Mouse (Mus musculus): ENCODE measurements around the gene Gpx4.

Gene Gpx4
- long read RNA-seq, experiment 1, transcript Gpx4-202 (7 exons, 959 nt) = major isoform, 417 of 428 reads
- long read RNA-seq, experiment 1, partial matches to known transcripts = 5 of 428 reads
- long read RNA-seq, experiment 1, other reads (novel, unspliced or antisense) = 4 of 428 reads
- long read RNA-seq, experiment 2, transcript Gpx4-202 (7 exons, 959 nt) = major isoform, 398 of 409 reads
- long read RNA-seq, experiment 2, partial matches to known transcripts = 4 of 409 reads
- long read RNA-seq, experiment 2, other reads (novel, unspliced or antisense) = 5 of 409 reads

- intact Hi-C loops (cut with DNase I) = no loop called here
These were observed at the start of gene Gpx4 for GRCm38 (mm10) chr10:80047041-80047565. TSS of gene Gpx4 (plus strand) at chr10:80047166.

- intact Hi-C loops (cut with DNase I) = loop anchor here (5.0 kb wide), 1 partner anchor 34 kb away; no protein-coding TSS in a partner anchor
These were observed 49.1 kb upstream of the Gpx4 start for GRCm38 (mm10) chr10:79997819-79998218.

- intact Hi-C loops (cut with DNase I) = no loop called here
These were observed 45.0 kb upstream of the Gpx4 start for GRCm38 (mm10) chr10:80001945-80002344.

- intact Hi-C loops (cut with DNase I) = no loop called here
These were observed 44.1 kb upstream of the Gpx4 start for GRCm38 (mm10) chr10:80002829-80003228.

DNA sequence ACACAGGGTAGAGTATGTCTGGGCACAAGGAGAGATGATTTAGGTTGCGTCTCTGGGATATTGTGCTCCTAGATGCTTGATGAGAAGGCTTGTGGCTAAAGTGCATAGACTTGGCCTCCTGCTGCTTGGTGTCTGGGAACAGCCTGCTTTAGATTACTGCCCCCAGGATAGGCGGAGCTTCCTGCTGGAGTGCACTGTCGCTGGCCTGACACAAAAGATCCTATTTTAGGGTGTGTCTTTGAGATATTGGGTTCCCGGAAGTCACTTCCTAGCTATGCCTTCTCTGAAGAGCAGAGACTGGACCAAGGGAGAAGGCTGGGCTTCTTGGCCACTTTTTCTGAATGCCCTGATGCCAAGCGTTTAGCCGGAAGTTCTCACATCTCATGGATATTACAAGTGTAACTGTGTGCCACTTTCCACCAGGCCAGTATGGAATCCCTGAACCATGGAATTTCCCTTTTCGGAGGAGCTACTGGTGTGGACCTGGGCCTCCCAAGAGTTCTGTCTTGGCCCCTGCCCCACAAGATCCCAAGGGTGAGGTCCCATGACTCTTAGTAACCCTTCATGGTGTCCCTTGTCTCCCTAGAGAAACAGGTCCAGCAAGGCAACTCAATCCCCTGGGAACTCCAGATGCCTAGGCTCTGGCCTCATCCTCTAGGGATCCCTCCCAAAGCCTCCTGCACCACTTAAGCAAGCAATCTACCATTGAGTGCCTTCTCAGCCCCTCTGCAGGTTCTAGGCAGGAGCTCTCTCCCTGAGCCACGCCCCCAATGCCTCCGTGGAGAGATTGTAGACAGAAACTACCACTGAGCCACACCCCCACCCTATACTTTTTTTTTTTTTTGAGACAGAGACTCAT is 43.4 kb upstream of the Gpx4 start:
- intact Hi-C loops (cut with DNase I) = no loop called here

- intact Hi-C loops (cut with DNase I) = no loop called here
These were observed 42.7 kb upstream of the Gpx4 start for GRCm38 (mm10) chr10:80004233-80004705.

DNA sequence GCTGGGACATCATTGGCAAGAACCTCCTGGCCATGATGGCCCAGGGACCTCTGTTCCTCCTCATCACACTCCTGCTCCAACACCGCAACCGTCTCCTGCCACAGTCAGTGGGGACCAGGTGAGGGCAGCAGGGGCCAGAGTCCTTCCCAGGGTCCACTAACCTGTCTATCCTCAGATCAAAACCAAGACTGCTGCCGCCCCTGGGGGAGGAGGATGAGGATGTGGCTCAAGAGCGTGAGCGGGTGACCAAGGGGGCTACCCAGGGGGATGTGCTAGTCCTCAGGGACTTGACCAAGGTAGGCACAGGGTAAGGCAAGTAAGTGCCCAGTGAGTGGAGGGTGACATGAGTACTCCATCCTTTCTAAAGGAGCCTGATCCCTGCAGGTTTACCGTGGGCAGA is 35.2 kb upstream of the Gpx4 start:
- intact Hi-C loops (cut with DNase I) = no loop called here

GRCm38 (mm10) chr10:80013609-80014008 is 33.4 kb upstream of the Gpx4 start:
- intact Hi-C loops (cut with DNase I) = no loop called here

- intact Hi-C loops (cut with DNase I) = no loop called here
These were observed 32.3 kb upstream of the Gpx4 start for GRCm38 (mm10) chr10:80014484-80015290.

DNA sequence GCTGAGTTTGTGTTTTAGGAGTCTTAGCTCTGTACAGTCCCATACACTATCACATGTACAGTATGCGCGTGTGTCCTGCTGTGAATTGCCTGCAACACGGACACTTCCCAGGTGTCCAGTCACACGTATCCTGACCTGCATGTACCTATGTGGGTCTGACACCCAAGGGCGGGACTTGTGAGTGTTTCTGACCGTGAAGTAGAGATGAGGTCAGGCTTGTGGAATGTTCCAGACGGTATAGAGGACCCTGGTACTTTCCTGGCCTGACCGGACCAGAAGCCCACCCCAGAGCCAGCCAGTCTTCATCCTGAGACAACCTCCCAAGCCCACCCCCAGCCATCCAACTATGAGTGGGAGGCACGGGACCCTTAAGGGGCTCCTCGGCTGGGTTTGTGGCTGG is 31.4 kb upstream of the Gpx4 start:
- intact Hi-C loops (cut with DNase I) = no loop called here

DNA sequence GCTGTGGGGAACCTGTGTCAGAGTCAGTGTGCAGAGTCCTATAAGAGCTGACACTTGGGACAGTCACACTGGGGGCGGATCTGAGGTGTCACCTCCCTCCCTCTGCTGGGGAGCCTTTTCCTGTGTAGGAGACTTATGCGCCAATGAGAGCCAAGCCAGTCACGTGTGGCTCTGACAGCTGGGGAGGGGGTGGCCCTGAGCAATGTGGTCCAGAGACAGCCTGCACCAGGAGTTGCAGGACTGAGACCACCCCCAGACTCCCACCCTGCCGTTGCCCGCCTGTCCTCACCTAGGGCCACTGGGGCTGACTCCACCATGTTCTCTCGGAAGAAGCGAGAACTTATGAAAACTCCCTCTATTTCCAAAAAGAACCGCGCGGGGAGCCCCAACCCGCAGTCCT is 30.5 kb upstream of the Gpx4 start, which contains the start of gene Arhgap45:
Arhgap45 (plus strand) TSS at position 143 of the 400 bp plus-strand sequence.
- intact Hi-C loops (cut with DNase I) = no loop called here

DNA sequence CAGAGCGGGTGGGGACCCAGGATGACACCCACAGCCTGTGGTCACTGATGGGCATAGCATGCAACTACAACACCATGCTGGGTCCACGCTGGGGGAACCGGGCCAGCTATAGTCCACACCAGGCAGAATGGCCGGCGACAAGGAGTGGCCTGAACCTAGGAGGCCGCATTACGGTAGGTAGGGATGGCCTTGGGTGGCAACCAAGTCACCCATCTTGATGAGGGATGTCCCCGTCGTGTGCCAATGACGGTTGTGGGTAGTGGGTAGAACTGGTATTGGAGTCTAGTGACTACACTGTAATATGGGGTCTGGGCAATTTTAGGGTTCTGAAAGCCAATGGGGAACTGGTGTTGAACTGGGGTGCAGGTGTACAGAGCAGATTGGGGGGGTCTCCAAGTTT is 30.0 kb upstream of the Gpx4 start:
- intact Hi-C loops (cut with DNase I) = no loop called here

- intact Hi-C loops (cut with DNase I) = no loop called here
These were observed 29.6 kb upstream of the Gpx4 start for GRCm38 (mm10) chr10:80017361-80017760.

GRCm38 (mm10) chr10:80017771-80018170 is 29.2 kb upstream of the Gpx4 start:
- intact Hi-C loops (cut with DNase I) = no loop called here

DNA sequence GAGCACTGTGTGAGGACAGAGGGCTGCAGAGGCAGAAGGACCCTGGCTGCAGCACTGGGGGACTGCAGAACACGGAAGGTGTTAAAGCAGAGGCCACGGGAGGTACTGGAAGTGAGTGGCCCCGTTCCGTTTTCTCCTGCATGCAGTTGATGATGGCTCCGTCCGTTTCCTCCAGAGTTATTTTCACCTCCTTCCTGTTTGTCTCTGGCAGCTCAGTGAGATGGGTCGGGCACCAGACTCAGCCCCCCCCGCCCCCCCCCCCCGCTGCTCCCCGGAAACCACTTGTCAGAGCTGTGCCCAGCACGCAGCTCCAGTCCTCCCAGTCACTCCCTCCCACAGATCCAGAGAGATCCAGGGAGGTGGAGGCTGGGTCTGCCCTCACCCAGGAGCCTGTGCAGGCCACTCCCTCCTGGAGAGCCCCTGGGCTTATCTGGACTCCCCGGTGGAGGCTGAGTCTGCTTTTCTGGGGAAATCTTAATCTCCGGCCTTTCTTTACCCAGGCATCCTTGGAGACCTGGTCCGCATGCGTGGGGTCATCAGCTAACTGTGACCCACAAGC is 28.1 kb upstream of the Gpx4 start:
- intact Hi-C loops (cut with DNase I) = no loop called here

DNA sequence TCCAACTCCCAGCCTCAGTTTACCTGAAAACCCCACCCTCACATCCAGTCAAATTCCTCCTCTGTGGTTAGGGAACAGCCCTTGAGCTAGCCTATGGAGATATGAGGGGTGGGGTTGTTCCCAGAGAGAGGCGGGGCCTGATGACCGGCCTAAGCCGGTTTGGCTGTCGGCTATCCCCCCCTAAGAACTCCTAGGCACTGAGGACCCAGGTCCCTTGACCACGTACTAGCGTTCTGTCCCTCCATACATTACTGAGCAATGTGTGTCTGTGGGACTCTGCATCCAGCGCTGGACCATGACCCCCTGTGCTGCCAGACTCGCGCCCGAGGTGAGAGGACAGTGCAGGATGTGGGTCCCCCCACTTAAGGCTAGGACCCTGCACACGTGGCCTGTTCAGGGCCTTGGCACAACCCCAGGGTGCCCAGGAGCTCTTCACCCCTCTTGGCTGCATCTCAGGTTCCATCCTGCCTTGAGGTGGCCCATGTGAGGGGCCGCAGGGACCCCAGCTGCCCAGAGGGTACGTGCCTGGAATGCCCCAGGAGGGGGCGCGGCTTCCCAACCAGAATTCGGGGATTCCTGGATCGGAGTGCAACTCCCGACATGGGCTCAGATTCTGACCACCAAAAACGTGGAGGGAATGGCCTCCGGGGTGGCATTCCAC is 27.4 kb upstream of the Gpx4 start:
- intact Hi-C loops (cut with DNase I) = no loop called here

DNA sequence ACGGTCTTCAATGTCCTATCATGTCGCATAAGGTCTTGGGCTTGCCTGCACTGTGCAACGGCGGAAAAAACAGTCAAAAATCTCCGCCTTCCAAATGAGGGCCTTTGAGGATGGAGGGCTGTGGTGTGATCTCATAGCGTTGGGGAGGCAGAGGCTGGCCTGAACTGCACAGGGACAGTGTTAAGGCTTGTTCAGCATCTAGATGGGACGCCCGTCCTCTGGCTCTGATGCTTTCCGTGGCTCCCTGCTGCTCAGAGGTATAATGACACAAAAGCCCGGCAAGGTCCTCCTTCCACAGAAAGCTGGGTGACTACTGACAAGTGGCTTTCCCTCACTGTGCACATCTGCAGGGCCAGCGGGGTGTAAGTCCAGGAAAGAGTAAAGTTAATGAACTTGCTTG is 26.8 kb upstream of the Gpx4 start:
- intact Hi-C loops (cut with DNase I) = no loop called here

DNA sequence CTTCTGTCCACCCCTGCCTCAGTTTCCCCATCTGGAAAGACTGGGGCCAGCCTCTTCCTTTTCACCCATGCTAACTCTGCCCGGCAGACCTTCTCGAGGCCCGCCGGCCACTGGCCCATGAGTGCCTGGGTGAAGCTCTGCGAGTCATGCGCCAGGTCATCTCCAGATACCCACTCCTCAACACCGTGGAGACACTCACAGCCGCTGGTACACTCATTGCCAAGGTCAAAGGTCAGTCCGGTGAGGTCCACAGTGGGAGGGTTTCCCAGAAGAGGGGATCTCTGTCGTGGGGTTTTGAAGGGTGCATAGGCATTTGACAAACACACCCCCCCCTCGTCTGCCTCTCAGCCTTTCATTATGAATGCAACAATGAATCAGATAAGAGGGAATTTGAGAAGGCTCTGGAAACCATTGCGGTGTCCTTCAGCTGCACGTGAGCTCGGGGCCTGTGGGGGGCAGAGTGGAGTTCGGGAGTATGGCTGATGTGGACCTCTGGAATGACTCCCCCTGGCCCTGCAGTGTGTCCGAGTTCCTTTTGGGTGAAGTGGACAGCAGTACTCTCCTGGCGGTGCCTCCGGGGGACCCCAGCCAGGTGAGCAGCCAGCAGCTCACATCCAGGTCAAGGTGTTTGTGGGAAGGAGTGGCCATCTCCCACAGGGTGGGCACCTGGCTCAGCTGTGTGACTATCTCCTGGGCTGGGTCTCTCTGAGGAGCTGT is 26.2 kb upstream of the Gpx4 start:
- intact Hi-C loops (cut with DNase I) = no loop called here

DNA sequence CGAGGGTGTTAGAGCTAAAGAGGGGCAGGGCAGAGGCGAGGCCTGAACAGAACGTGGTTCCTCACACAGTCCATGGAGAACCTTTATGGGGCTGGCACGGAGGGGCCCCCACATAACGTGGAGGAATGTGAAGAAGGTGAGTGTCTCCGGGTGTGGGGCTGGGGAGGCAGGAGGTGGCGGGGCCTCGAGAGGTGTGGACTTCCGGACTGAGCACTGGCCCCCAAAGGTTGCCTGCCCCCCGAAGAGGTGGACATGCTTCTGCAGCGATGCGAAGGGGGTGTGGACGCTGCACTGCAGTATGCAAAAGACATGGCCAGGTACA is 25.7 kb upstream of the Gpx4 start:
- intact Hi-C loops (cut with DNase I) = no loop called here

- intact Hi-C loops (cut with DNase I) = no loop called here
These were observed 24.8 kb upstream of the Gpx4 start for GRCm38 (mm10) chr10:80022164-80022563.

Data from adrenal gland (tissue).